Mouse (Mus musculus) cerebral cortex, adult 2 months (tissue): ENCODE measurements around the gene Pigk.

Source experiments
- WGBS: fragments of 180-500 bp; shearing (Covaris S2); methylation state at CpG from one replicate; pipeline ENCODE4 v1.1.7; 2018; 5-methylcytosine and 5-hydroxymethylcytosine counted together

The Pigk gene

DNA sequence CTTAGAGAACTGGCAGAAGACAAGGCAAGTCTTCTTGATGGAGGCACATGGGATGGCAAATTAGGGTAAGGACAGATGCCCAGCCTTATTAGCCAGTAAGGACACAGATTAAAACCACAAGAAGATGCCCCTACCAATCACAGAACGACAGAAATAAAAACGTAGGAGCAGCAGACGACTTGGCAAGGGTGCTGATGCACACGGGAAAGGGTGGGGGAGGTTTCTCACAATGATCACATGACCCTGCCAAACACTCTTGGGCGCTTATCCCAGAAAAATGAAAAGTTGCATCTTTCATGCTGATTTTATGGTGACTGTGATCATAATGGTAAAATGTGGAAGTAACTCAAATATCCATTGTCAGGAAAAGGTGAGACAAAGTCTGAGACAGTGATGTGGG, 193.2 kb downstream of the Pigk start:
- WGBS: 40% methylated on average over 5 of the region's 5 CpGs

DNA sequence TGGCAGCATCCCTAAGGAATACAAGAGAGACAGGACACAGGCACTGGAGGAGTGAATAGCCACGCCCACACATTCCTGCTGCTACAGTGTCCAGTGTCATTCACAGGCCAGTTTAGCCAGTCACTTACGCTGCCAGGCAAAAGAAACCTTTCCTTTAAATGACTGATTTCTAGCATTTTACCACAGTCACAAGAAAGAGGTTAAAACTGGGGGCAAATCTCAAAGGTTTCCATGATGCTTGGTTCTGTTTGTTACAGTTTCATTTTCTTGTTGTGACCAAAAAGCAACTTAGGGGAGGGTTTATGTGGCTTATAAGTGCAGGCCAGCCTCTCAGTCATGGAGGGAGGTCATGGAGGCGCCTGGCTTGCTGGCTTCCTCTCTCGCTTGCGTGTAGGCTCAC, 193.8 kb downstream of the Pigk start:
- WGBS: 91% methylated on average over 5 of the region's 5 CpGs

DNA sequence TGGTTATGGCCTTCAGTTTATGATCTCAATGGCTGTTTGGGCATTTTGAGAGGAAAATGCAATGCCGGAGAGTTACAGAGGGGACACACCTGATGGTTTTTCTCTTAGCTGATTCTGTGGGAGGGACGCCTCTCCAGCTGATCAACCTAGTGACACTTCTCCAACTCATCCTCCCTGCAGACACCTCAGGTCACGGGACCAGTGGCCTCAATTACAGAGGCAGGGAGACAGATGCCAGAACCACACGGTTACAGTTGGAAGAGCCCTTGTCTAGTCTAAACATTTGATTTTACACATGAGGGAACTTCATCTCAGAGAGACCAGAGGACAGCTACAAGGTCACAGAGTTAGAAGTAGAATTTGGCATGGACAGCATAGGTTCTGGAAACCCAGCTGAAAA, 197.7 kb downstream of the Pigk start:
- WGBS: 90% methylated on average over 4 of the region's 4 CpGs

DNA sequence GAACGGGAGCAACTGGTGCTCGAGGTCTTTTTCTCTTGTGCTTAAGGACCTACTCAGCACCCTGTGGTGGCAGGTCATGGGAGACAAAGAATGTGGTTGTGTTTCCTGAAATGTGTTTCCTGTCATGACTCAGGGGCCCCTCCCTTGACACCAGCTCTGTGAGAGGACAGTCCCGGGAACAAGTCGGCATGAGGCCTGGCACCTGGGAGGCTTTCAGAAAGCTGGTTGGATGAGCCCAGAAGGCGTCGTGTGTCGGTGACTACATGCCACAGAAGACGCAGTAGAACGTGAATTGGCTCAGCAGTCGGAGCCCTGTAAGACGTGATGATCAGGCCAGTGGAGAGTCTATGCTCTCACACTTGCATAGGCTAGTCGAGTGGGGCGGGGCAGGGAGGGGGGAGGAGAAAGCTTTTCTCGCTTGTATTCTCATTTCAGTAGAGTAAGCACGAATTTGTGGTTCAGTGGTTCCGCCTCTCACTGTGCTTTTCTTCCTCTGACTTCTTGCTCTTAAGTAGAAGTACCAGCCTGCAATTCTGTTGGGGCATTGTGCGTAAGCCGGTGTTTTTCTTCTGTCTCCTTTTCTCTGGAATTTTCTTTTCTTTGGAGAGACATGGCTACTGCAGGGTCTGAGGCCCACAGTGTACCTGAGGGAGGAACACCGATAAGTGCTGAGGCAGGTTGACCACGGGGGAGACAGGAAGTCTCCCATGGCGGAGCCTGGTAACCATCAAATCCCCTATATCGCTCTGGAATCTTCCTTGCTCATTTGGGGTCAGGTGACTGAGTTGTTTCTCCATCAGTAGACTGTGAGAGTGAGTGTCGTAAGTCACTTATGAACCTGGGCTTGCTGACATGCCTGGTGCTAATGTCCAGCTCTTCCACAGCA, 198.6 kb downstream of the Pigk start:
- 82% methylated on average over 23 of the region's 23 CpGs for WGBS

DNA sequence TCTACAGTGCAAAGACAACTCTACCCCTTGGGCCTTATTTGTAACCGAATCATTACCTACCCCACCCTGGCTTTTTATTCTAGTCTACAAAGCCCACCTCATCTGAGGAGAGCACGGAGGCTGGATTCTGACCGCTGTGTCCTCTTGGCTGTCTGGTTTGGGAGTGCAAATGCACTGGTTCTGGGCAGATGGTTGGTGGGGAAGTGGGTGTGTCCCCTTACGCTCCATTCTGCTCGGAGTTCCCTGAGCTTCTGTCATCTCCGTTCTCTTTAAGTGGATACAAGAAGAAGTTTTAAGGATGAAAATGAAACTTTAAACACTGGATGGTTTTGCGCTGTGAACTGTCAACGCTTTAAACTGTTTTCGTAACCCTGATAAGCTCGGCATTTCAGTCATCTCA, 199.2 kb downstream of the Pigk start:
- WGBS: 79% methylated on average over 10 of the region's 10 CpGs

DNA sequence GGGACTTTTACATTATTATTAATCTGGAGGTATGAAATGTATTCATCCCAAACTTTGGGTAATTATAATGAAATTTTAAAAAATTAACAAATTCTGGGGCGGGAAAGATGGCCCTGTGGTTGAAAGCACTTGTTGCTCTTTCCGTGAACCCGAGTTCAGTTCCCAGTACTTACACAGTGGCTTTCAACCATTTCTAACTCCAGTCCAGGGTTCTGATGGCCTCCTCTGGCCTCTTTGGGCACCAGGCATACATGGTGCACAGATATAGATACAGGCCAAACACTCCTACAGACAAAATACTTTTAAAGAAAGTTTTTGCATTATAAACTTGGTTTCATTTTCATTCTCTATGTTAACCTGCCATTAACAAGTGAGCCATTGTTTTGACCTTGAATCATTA, 199.7 kb downstream of the Pigk start:
- 97% methylated on average over 3 of the region's 3 CpGs for WGBS

DNA sequence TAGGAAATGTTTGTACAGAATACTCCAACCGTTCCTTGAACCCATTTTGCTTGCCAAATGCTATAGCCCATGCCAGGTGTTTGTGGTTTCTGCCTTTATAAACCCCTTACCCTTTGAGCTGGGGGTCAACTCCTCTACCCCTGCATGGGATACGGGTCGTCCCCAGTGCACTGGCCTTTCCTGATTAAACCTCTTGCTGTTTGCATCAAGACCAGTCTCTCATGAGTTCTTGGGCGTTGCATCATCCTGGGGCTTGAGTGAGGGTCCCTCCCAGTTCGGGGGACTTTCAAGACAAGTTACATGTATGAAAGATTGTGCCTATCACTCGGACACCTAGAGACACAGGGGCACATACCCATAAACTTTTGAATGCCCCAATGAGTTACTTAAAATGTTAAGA, 200.5 kb downstream of the Pigk start:
- WGBS: 86% methylated on average over 6 of the region's 6 CpGs

DNA sequence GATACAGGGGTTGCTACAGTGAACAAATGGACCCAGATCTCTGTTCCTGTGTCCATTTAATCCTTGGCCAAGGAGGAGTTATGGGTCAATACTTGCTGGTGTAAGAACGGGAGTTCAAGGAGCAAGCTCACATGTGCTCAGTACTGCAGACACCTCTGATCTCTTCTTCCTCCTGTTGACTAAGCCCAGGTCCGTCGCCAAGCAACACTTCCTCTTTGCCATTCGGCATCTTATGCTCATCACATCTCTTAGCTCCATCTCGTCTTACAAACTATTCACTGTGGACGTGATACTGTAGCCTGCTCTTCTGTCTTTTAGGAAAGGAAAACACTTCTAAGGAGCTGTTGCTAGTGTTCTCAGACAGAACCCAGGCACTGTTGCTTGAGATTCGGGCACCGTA, 203.7 kb downstream of the Pigk start:
- 75% methylated on average over 8 of the region's 8 CpGs for WGBS

DNA sequence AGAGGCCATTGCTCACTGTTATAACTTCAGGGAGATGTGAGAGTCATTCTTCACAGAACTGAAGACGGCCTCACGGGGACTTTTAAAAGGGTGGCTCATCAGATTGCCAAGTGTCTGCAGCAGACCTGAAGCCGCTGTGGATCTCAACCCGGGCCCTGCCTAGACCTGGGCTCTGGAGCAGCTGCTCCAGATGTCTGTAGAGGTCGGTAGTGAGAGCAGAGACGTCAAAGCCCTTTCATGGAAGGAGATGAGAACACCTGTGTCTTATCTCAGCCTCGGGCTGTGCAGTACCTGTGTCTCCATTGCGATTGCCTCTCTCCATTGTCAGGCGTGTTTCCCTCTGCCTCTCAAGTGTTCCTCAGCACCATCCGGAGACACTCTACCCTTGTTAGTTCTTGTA, 205.2 kb downstream of the Pigk start:
- WGBS: 79% methylated on average over 10 of the region's 10 CpGs

DNA sequence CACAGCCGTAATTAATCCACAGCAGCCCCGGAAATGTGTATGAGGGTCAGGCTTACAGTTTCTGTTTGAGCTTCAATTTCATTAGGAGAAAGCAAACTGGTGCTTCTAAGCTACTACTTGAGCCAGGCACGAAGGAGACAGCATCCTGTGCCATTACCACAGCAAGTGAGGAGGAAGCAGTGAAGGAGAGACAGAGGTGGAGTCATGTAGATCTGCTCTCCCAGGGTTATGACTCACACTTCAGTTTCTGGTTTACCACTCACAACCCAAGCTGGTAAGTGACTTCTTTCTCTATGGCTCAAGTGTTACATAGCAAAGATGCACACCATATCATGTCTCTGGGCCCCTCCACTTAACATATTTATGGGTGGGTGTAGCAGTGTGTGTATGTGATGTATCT, 206.5 kb downstream of the Pigk start:
- 62% methylated on average over 3 of the region's 3 CpGs for WGBS

DNA sequence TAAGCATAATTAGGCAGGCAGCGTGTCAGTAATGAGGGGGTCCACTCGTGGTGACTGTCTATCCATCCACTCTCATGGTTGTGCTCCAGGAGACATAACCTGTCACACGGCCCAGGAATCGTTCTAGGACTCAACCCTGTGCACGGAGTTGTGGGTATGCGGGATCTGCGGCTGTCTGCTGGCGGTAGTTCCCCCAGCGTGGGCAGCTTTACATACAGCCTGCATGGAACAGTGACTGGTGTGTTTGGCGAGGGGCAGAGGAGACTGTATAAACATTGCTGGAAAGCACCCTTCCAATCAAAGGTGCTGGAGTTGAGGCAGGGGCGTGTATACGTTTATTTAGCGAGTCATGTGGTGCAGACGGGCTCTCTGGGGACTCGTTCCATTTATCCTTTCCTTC, 209.6 kb downstream of the Pigk start:
- WGBS: 75% methylated on average over 15 of the region's 15 CpGs

DNA sequence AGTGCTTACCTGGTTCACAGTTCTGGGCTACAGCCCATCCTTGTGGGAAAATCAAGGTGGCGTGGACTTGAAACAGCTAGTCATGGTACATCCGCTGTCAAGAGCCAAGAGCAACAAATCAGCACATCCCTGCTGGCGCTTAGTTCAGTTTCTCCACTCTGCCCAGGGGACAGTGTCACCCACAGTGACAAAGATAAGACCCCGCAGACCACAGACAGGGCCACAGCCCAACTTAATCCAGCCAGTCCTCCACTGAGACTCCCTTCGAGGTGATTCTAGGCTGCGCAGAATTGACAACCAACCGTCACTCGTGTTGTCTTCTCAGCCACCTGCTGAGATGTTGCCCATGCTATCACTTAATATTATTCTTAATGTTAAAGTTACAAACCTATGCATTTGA, 211.5 kb downstream of the Pigk start:
- 91% methylated on average over 8 of the region's 8 CpGs for WGBS

DNA sequence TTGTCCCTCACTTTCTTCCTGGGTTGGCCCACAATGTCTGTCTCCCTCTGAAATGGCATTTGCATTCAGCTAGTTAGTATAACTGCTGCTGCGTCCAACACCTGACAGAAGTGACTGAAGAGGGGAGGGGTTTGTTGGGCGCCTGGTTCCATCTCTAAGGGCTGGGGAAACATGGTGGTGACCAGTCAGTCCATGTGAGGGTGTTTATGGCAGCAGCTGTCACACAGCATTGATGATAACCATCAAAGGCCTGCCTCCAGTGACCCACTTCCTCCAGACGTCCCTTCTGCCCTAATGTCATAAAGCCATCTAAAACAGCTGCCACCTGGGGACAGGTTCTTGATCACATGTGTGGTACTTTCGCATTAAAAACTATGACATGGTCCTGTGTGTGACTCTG, 212.3 kb downstream of the Pigk start:
- 88% methylated on average over 4 of the region's 4 CpGs for WGBS

DNA sequence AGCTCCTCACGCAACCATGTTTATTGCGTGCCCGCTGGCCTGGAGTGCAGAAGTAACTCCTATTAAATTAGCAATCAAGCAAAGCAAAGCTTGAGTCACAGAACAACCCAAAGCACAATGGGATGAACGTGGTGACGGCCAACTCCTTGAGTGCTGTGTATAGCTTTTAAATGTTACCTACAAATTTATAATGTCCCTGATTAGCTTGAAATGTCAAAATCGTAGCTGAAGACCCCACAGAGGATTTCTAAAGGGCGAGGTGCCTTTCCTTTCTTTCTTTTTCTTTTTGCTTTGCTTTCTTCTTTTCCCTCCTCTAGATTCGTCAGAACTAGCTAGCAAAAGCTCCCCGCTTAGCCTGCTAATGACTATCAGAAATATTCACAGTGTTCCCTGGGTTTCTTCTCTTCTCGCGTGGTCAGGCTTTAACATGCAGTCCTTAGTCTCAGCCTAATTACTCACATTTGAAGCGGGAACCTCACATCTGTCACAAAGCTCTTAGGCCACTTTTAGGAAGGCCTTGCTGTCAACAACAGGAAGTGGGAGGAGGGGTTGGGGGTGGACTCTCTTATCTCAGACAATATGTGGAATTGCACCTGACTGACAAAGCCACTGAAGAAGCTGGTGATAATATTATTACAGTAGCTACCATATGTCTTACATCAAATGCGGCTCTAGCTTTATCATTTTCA, 214.5 kb downstream of the Pigk start:
- 71% methylated on average over 13 of the region's 13 CpGs for WGBS

DNA sequence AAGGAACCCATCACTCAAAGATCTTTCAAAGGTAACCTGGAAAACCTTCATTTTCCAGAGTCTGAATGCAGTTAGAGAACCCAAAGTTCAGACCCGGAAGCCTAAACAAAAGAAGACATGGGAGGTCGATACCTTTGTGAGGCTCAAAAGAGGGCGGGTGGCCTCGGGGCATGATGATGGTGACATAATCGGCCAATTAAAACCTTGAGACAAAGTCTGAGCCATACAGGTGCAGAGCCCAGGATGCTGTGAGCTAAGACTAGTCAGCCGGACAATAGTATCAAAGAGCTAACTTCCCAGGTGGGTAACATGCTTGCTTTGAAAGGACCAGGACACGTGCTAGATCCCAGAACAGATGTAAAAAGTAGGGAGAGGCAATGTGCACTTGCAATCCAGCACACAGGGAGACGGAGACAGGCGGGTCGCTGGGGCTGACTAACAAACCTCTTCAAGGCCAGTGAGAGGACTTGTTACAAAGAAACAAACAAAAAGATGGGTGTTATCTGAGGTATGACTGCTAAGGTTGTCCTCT, 215.4 kb downstream of the Pigk start:
- 70% methylated on average over 10 of the region's 10 CpGs for WGBS

DNA sequence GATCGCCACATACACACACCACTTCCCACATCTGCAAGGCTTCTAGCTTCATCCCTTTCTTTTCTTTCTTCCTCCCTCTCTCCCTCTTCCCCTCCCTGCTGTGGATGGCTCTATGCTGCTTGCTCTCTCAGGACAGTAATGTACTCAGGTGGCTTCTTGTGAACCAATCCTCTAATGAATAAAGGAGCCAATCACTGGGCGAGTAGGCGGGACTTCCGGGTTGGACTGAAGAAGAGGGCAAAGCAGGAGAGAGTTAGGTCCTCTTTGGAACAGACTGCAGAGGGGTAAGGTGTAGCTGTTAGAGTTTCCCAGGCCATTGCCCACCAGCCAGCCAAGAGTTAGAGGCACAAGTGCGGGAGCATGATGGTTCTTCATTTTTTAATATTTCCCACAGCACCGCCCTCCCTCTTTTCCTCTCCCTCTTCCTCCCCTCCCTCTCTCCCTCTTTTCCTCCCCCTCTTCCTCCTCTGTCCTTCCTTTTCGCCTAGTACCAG, 215.9 kb downstream of the Pigk start:
- WGBS: 86% methylated on average over 7 of the region's 7 CpGs

DNA sequence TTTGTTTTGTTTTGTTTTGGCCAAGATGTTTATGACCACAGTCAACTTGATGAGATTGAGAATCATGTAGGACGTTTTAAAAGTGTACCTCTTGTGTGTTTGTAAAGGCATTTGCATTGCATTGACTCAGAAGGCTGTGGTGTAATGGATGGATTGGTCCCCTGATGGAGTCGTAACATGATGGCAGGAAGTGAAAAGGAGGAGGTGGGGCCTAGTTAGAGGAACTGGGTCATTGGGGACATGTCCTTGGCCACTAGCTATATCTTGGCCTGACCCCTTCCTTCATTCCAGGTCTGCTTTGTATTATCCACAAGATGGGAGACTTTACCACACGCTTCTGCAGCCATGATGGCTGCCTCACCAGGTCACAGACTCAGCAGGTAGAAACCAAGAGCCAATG, 217.5 kb downstream of the Pigk start:
- WGBS: 87% methylated on average over 3 of the region's 3 CpGs

DNA sequence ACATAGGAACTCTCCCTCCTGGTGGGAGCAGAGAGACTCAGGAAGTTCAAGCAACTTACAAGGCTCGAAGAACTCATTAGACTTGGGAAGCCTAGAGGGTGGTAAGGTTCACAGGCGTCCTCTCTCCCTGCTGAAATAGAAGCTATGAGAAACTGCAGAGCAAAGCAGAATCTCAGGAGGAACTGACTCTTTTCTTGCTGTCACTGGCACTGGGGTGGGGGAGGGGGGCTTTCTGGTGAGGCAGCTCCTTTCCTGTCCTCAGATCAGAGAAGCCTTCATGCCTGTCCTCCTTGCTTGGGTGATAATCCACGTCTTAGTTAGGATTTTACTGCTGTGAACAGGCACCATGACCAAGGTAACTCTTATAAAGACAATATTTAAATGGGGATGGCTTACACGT, 218.2 kb downstream of the Pigk start:
- 72% methylated on average over 4 of the region's 4 CpGs for WGBS

DNA sequence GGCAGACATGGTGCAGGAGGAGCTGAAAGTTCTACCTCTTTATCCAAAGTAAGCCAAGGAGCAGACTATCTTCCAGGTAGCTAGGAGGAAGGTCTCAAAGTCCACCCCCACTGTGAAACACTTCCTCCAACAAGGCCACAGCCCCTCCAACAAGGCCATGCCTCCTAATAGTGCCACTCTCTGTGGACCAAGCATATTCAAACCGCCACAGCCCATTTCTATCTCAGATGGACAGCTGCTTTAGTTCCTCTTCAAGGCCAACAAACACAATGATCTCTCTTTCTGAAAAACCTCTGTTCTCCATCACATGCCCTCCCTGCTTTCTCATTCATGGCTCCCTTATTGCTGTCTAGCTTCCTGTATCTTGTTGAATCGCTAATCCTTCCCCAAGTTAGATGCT, 218.6 kb downstream of the Pigk start:
- WGBS: 63% methylated on average over 2 of the region's 2 CpGs

DNA sequence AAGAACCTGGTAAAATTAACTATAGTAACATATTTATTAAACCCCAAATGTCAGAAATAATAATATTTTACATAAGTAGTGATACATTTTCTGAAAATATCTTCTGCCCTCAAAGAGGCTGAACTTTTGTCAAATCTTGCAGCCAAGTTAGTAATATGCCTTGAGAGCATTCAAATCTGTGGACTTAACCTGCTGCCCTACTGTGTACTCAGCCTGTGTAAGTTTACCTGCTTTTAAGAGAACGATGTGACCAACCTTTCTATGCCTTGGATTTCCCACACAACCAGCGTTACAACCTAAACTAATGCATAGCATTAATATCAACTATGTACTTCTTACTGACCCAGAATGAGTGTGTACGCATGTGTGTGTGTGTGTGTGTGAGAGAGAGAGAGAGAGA, 219.8 kb downstream of the Pigk start:
- WGBS: 96% methylated on average over 3 of the region's 3 CpGs

DNA sequence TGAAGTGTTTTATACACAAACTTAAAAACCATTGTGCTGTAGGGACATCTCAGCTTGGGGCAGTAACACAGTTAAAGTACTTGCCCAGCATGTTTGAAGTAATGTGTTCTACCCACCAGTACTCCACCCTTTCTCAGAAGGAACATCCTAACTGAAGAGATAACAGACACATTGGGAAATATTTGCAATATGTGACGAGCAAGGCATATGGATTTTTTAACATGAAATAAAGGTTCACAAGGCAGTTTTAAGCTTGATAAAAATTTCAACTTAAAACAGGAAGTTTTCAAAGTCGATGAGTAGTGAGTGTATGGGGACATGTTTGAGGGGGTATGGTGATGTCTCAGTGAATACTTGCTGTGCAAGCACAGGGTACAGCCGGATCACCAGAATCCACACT, 222.4 kb downstream of the Pigk start:
- 79% methylated on average over 3 of the region's 3 CpGs for WGBS

DNA sequence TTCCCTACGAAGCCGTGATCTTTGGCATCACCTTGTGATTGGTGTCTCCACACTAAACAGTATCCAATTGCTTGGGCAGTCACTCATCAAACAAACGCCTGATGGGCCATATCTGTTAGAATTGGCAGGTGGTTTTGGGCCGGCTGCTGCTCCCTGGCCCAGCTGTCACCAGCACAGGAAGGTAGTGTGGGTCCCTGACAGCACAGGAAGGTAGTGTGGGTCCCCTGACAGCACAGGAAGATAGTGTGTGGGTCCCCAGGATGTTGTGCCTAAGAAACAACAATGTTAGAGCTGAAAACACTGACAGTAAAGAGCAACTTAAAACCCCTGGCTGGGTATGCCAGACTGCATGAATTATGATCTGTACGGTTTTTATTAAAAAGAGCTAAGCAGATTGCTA, 227.8 kb downstream of the Pigk start:
- 85% methylated on average over 5 of the region's 5 CpGs for WGBS

DNA sequence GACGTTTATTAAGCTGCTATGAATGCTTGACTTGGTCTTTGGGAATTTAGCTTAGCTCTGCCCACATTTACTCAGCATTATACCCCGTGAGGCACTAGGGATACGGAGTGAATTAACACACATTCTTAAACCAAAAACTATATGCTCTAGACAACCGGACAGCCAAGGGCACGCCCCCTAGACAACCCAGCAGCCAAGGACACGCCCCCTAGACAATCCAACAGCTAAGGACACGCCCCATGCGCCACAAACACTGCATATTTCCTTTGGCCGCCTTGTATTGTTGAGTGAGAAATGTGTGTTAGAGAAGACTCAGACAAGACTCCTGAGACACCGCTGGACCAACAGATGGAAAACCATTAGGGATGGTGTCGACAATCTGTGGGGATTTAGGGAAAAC, 229.1 kb downstream of the Pigk start:
- WGBS: 78% methylated on average over 11 of the region's 11 CpGs
